Mouse (Mus musculus) kidney, adult 11 months (tissue): ENCODE measurements around the gene Hist1h2bf.
"Not testable (repeated sequence)": the region's sequence is repeated elsewhere in the genome, so short reads cannot be mapped to it uniquely, and the experiment has no call there.

Experiments
- DNase-seq: peaks from one replicate; pipeline ENCODE4 v3.0.0; 2022

Hist1h2bf gene

DNA sequence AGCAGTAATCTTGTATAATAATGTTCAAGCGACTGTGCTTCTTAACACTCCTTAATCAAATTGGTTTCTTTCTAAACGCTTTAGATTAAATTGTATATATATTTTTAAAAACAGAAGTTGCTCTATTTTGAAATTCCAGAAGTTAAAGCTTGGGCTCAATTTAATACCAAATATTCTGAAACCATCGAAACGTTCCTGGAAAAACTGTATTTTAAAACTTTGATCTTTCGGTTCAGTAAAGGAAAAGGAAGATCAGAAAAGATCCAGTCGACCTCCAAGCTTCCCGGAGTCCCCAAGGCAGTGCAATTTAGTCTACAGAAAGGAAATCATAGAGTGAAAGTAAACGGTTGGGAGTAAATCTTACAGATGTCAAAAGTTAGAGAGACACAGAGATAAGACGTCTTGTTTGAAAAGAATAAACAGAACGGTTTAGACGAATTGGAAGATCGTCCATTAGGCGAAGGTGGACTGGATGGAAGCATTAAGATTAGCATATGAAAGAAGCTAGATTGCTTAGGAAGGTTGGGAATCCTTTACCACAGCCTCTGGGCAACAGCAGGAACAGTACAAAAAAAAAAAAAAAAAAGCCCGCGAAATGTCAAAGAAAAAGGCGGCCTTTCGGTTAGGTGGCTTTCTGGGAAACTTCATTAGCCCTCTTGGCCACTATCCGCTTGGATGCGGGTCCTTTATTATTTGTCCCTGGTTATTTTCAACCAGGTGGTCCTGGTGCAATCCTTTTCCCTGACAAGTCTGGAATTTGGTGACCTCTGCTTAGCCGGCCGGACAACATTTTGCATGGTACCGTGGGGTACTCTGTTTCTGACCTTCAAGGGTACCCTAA is 12.3 kb upstream of the Hist1h2bf start:
- no peak for DNase-seq

DNA sequence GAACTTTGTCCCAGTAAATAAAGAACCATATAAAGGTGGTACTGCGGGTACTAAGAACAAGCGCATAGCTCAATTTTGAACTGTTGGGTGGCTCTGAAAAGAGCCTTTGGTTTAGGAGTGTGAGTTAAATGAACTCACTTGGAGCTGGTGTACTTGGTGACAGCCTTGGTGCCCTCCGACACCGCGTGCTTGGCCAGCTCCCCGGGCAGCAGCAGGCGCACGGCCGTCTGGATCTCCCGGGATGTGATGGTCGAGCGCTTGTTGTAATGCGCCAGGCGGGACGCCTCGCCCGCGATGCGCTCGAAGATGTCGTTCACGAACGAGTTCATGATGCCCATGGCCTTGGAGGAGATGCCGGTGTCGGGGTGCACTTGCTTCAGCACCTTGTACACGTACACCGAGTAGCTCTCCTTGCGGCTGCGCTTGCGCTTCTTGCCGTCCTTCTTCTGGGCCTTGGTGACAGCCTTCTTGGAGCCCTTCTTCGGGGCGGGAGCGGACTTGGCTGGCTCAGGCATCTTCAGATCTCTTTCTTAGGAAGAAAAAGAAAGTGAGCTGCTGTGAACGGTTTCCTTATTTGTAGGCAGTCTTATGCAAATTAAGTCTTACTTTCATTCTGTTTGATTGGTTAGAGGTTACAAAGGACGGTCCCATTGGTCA is 11.6 kb upstream of the Hist1h2bf start:
- DNase-seq: peak; percentile 66

DNA sequence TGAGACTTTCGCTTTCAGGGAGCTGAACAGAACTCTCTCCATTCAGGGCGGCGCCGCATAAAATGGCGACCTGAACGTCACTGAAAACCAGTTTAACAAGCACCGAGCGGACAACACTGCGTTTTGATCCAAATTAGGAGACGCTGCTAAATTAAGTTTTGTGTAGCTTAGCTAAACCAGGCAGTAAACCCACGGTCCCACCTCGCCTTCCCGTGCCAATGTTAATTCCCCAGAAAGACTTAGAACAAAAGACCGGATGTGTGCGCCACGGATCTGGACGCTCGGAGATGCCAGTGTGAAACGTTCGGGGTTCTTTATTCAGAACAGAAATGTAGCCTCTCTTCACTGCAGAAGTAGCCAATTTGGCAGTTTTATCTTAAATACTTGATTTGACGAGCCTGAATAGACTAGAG is 11.0 kb upstream of the Hist1h2bf start:
- peak; percentile 61 for DNase-seq

DNA sequence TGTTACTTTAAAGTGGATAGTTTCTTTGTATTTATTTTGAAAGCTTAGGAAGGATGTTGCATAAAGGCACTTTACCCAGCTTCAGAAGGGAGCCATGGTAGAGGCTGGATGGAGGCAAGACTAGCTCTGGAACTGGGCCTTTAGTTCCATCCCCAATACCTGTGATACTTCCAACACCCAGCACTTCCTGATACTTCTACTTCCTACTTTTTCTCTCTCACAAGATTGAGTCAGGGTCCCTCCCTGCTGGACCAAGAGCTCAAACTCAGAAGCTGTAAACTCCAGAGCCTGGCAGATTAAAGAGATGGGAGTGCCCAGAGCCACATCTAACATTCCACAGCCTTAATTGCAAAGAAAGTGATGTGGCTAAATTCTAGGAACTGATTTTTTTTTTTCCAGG is 10.3 kb upstream of the Hist1h2bf start:
- no peak for DNase-seq

DNA sequence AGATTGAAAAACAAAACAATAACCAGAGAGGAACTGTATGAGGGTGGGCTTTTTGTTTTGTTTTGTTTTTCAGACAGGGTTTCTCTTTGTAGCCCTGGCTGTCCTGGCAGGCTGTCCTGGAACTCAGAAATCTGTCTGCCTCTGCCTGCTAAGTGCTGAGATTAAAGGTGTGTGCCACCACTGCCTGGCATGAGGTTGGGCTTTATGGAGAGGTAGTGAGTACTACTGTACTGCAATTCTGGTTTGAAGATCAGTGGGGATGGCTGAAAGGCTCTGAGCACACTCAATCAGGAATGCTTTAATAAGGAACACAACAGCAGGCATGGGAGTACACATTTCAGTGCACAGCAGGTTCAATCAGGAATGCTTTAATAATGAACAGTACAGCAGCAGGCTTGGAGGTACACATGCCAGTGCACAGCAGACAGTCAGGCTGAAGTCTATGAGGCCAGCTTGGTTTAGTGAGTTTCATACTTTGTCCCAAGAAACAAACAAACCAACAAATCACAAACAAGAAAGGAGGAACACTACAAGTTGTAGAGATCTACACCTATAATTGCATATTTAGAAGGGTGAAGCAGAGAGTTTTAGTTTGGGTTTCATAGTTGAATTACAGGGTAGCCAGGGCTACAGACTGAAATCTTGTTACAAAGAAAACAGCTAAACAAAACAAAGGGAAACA is 9.5 kb upstream of the Hist1h2bf start:
- no peak for DNase-seq

DNA sequence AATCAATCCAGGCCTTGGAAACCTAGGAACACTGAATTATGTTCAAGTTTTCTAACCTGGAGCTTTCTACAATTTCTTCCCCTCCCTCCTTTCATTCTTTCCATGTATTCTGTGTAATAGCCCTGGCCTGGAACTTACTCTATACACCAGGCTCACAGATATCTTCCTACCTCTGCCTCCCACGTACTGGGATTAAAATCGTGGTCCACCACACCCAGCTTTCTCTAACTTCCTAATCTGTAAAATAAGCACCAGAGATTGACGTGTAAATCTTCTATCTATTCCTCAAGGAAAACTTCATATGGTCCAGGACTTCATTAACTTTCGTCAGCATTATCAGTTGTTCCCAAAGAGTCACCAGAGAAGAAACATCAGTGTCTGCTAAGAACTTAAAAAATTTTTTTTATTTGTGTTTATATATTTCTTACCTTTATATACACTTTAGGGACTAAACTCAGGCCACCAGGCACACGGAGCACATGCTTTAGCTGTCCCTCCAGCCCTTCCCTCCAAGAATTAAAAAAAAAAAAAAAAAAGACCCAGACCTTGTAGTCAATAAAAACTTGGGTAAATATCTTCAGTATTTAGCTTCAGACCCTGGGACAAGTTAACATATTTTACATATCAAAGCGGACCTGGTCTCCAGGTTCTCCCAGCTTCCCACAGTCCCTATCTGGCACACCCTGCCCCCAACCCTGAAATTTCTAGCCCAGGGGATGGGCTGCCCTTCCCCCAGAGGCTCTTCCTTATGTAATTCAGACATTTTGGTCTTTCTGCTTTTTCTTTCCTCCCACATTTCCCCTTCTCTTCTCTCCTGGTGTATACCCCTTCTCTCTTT is 8.4 kb upstream of the Hist1h2bf start:
- no peak for DNase-seq

DNA sequence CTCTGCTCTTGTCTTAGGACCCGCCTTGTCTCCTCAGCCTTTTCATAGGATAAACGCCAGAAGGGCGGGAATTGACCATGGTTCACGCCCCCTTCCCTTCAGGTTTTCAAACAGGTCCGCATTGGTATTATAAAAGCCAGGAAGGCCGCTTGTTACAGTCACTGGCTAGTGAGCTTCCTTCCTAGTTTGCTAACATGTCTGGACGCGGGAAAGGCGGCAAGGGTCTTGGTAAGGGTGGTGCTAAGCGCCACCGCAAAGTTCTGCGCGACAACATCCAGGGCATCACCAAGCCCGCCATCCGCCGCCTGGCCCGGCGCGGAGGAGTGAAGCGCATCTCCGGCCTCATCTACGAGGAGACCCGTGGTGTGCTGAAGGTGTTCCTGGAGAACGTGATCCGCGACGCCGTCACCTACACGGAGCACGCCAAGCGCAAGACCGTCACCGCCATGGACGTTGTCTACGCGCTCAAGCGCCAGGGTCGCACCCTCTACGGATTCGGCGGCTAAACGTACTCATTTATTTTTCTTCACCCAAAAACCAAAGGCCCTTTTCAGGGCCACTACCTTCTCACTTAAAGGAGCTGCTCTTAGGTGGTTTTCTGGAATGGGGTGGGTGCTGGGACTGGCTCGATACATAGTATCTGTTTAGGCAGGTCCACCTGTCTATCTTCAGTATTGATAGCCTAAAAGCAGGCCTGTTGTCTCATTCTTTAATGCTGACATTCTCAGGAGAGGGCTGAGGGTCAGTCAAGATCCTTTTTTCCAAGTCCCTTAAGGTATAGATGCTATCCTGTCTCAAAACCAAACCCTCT is 7.6 kb upstream of the Hist1h2bf start, which contains the start of gene Hist1h4d:
Gene Hist1h4d (plus strand): TSS at position 191 of the 811 bp plus-strand sequence.
- DNase-seq: peak; percentile 96

DNA sequence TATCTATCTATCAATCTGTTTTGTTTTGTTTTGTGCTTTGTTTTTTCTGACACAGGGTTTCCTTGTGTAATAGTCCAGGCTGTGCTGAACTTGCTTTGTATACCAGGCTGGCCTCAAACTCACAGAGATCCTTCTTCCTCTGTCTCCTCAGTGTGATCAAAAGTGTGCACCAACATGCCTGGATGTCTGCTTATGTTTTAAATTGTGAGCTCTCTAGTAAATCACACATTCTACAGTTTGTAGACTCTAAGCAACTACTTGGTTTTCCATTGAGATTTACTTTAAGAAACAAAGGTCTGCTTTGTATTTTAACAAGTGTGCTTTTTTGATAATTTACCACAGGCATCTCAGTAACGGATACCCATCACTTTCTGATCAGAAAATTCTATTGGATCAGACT is 3.8 kb upstream of the Hist1h2bf start:
- no peak for DNase-seq

DNA sequence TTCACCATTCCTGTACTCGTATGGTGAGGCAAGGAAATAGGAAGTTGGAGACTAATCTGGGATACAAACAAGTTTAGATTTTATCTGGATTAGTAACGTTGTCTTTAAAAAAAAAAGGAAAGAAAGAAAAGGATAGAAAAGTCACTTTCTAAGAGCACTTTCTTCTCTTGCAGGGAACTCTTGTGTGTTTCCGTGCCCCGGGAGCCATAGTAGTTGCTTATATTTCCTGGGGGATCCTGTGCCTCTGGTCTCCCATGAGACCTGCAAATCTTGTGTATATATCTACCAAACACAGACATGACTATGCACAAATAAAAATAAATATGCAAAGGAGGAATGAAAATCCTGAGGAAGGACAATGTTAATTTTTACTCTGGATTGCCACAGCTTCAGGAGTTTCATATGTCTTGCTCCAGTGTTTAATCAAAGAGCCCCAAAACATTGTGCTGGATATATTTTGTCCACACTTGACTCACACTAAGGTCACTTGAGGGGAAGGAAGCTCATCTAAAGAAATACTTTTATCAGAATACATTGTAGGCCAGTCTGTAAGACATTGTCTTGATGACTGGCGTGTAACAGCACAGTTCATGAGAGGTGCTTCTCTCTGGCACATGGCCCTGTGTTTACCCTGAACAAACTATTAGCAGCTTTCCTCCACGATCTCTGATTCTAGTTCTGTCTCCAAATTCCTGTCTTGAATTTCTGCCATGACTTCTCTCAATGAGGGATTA is 3.1 kb upstream of the Hist1h2bf start:
- DNase-seq: no peak

DNA sequence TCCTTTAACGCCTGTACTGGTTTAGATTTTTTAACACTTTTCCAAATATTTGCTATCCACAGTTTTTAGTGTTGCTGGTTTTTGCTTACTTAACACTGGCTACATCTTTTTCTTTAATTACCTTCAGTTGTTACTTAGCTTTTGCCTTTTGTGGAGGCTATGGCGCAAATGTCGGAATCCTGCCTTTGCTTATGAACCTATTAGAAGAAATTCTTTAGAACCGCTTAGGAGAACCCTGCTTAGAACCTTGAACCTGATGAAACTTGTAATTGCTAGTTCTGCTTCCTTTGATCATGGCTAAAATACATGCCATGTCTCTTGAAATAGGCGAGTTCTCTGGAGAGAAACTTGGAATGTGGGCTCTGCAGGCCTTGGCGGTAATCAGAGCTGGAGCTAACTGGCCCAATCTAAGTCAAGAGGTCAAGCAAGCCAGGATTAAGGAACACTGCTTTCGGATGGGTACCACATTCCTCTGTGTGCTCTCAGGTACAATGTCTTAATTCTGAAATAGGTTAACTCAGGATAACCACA is 2.4 kb upstream of the Hist1h2bf start:
- DNase-seq: no peak

DNA sequence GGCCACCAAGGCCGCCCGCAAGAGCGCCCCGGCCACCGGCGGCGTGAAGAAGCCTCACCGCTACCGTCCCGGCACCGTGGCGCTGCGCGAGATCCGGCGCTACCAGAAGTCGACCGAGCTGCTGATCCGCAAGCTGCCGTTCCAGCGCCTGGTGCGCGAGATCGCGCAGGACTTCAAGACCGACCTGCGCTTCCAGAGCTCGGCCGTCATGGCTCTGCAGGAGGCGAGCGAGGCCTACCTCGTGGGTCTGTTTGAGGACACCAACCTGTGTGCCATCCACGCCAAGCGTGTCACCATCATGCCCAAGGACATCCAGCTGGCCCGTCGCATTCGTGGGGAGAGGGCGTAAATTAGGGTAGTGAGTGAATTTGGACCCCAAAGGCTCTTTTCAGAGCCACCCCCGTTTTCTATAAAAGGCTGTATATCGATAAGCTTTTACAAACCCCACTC is 1.9 kb upstream of the Hist1h2bf start:
- not testable (repeated sequence) for DNase-seq

DNA sequence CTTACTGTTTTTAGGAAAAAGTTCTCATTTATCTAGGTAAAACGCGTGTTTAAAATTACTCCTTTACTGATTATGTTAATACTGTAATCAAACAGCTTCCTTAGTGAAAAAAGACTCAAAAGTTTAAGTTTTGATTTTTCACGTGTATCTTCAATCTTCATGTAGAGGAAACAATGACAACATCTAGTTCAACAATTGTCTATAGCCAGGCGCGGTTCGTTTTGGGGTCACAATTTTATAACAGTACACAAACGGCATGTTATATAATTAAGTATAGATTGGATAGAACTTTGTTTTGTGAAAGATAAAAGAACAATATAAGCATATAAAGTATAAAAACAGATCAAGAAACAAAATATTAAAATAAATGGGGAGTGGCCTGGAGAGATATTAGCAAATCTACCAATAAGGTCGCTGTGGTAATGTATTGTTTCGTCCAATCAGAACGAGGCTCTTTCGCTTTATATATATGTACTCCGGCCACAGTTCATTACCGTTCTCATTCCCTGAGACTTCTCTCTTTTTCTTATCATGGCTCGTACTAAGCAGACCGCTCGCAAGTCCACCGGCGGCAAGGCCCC is 1.4 kb upstream of the Hist1h2bf start, which contains the start of gene Hist1h3d:
Gene Hist1h3d (plus strand): TSS at position 493 of the 581 bp plus-strand sequence.
- DNase-seq: no peak

DNA sequence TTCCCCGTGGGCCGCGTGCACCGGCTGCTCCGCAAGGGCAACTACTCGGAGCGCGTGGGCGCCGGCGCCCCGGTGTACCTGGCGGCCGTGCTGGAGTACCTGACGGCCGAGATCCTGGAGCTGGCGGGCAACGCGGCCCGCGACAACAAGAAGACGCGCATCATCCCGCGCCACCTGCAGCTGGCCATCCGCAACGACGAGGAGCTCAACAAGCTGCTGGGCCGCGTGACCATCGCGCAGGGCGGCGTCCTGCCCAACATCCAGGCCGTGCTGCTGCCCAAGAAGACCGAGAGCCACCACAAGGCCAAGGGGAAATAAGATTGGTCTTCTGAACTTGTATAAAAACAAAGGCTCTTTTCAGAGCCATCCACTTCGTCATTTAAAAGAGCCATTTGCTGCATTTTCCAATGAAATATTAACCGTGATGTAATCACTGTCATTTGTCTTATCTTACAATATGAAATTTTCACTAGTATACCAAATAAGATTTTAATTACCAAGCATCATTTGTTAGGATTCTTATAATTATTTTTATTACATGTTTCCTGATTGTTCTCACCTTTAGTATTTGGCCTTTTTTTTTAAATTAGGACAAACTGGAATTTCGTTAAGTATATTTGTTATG is 662 bp upstream of the Hist1h2bf start:
- DNase-seq: not testable (repeated sequence)

DNA sequence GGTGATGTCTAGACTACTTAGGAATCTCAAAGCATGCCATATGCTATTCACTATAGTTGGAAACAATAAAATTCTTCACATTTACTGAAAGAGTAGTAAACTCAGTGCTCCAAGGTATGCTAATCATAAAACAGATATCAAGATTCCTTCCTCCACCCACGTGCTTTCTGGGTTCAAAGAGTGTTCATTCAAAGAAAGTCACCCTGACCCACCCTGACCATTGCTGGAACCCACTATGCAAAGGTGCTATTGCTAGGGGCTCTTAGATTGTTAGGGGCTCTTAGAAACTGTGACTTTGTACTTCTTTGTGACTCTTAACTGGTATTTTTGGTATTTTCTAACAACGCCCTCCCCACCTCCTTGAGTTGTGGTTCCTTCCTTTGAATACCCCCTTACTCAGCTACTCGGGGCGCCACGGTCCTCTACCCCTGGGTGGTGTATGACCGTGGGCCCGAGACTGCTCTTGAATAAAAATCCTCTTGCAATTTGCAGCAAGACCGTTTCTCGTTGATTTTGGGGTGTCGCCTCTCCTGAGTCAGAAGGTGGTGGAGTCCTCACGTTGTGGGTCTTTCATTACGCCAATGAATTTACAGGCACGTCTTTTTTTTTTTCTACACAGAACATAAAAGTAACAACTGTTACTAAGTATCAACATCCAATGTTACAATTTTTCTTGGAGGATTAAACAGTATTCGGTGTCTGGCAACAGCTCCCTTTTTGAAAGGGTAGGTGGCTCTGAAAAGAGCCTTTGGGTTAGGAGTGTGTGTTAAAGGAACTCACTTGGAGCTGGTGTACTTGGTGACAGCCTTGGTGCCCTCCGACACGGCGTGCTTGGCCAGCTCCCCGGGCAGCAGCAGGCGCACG is 730 bp downstream of the Hist1h2bf start:
- not testable (repeated sequence) for DNase-seq

DNA sequence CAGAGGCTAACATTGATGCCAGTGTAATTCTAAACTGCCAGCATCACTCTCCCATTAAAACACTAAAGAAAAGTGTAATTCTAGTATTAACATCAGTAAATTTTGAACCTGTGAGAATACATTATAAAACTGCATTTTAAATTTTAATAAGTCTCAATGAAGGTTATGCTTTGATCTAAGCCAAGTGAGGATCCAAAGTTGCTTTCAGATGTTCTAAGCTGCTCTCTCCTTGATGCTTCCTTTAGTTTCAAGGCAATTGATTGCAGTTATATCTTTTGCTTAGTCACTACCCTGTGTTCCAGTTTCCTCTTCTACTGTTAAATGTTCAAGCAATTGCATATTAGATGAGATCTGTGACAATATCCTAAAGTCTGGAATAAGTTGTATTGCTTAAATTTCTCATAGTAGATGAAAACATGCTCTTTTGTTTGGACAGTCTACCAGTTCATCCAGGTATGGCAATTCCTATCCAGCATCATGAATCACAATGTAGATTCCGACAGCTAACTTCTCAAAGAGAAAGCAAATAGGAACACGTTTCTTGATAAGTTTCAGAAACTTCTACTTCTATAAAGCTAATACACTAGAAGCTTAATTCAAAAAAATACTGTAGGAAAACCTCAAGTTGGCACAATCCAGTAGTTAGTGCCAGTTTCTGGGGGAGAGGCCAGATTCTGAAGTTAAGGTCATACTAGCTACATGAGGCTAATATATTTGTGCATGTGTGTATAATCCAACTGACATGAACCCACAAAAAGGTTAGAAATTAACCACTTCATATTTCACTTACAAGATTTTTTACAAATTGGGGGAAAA is 1.6 kb downstream of the Hist1h2bf start:
- DNase-seq: no peak

DNA sequence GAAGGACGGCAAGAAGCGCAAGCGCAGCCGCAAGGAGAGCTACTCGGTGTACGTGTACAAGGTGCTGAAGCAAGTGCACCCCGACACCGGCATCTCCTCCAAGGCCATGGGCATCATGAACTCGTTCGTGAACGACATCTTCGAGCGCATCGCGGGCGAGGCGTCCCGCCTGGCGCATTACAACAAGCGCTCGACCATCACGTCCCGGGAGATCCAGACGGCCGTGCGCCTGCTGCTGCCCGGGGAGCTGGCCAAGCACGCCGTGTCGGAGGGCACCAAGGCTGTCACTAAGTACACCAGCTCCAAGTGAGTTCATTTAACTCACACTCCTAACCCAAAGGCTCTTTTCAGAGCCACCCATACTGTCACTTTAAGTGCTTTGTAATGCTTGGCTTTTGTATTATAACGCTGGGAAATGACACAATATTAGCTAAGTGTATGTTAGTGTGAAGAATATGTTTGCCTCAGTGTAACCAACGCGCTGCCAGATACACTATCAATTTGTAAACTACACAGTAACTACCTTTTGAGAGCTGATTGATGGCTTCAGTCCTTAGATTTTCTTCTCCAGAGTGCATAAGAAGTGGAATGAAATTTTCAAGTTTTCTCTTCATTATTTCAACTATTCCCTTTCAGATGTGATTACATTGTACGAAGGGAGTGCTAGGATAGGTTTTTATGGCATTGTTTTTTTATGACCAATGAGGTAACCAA is 2.3 kb downstream of the Hist1h2bf start:
- DNase-seq: not testable (repeated sequence)

DNA sequence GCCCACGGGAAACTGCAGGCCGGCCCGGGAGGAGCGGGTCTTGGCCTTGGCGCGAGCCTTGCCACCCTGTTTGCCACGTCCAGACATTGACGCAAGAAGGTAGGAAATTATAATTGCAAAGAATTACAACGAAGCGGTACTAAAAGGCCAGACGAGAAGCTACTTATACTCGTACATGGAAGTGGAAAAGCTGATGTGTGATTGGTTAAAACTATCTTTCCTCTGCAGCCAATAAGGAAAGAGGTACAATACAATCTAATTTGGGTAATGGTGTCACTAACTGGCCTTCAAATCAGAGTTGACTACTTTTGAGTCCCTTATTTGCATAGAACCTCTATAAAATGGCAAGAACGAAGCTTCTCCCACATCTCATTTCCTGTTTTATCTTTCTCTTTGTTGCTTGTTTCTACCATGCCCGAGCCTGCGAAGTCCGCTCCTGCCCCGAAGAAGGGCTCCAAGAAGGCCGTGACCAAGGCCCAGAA is 2.9 kb downstream of the Hist1h2bf start, which contains the start of the genes Hist1h2ae and Hist1h2bg:
Gene Hist1h2ae (minus strand): TSS at position 199 of the 482 bp plus-strand sequence.
Gene Hist1h2bg (plus strand): TSS at position 375 of the 482 bp plus-strand sequence.
- DNase-seq: peak; percentile 38
